ENCODE assay signal across 21 mouse cellular contexts in the genomic region with DNA sequence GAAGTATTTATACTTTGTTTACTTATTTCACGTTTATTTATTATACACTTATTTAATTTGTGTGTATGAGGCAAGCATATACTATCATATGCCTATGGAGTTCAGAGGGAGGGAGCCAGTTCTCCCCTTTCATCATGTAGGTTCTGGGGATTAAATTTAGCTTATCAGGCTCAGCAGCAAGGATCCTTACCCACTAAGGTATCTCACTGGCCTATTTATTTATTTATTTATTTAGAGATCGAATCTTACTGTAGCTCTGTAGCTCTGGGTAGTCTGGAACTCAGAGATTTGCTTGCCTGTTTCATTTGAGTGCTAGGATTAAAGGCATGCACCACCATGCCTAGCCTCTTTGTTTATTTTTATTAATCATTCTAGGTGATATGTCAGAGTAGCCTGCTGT. TPM values are rescaled to one million over a fixed set of nuclear protein-coding genes. Genes with fewer than 3 reads are reported as not detected.
DNase-seq lines count a peak whose midpoint lies in the region; ATAC-seq and TF ChIP-seq lines count a peak whose summit lies in the region.
"Had no signal": no experiment of that assay in that cellular context is flagged by ENCODE, and none has a peak within 500 bp of the region (broad histone marks: within the 10 kb centered on the region; RNA-seq: fewer than 3 reads in every experiment).

No protein-coding gene starts in this region.

- H3K4me1 ChIP-seq in erythroblast, embryonic 14.5 days (ENCODE audit: control insufficient read depth) = peaks cover 77% of the 10 kb centered on the region
- peaks cover 45% of the 10 kb centered on the region in 2 experiments for H3K4me1 ChIP-seq in liver, embryonic 14.5 days (replicated peaks; ENCODE audit: control insufficient read depth in 2 of 2, insufficient read depth in 2 of 2, low read length in 1 of 2)
- no peaks in the 10 kb centered on the region for H3K4me1 ChIP-seq in hindbrain, embryonic 11.5 days (replicated peaks; ENCODE audit: control insufficient read depth, insufficient read depth, low read length)
- H3K4me1 ChIP-seq: embryonic facial prominence, embryonic 13.5 days; forebrain, embryonic 15.5 days; hindbrain, embryonic 10.5 days; hindbrain, embryonic 15.5 days had no signal

- DNase-seq in c-Kit-positive CD71-positive TER-119-positive erythroid progenitor cells, embryonic 14.5 days (ENCODE audit: low spot score) = peak; percentile 71
- DNase-seq in liver, embryonic 14.5 days (ENCODE audit: low read depth in 3 of 3, low spot score in 3 of 3) = peak in 2 of 3 experiments; percentile 47 to 51
- no peak for DNase-seq in left cerebral cortex, adult 2 months (ENCODE audit: extremely low spot score in 1 of 2, low spot score in 2 of 2)
- no peak for DNase-seq in hindbrain, embryonic 11.5 days (ENCODE audit: low spot score)
- DNase-seq: adrenal gland, postnatal 10 days; B cell, adult 2 months; cerebellum, adult 18-20 months; cerebellum, adult 9-11 months; cerebellum, postnatal 36 days; gastrocnemius, postnatal 10 days; heart, adult 2 months had no signal

- intact Hi-C loops in left cerebral cortex, adult 2 months (cut with DNase I) = no loop called here

- peak overlapping the region; percentile 45 for H3K9ac ChIP-seq in liver, embryonic 14.5 days (replicated peaks)
- no peak overlapping the region for H3K9ac ChIP-seq in hindbrain, embryonic 11.5 days (ENCODE audit: low read depth, low read length)
- H3K9ac ChIP-seq: embryonic facial prominence, embryonic 13.5 days; forebrain, embryonic 15.5 days; hindbrain, embryonic 15.5 days had no signal

- H3K27ac ChIP-seq in liver, embryonic 14.5 days = peak overlapping the region; percentile 81
- H3K27ac ChIP-seq in left cerebral cortex, adult 2 months = no peak overlapping the region
- no peak overlapping the region for H3K27ac ChIP-seq in hindbrain, embryonic 11.5 days (ENCODE audit: low read depth, low read length)
- H3K27ac ChIP-seq: embryonic facial prominence, embryonic 13.5 days; forebrain, embryonic 15.5 days; heart, adult 2 months; hindbrain, embryonic 10.5 days; hindbrain, embryonic 15.5 days had no signal

- H3K9me3 ChIP-seq in erythroblast, embryonic 14.5 days (ENCODE audit: control insufficient read depth, low read length) = no peaks in the 10 kb centered on the region
- no peaks in the 10 kb centered on the region for H3K9me3 ChIP-seq in liver, embryonic 14.5 days (ENCODE audit: control insufficient read depth, low read length)
- H3K9me3 ChIP-seq in hindbrain, embryonic 11.5 days (ENCODE audit: control insufficient read depth, low read length) = no peaks in the 10 kb centered on the region
- H3K9me3 ChIP-seq: embryonic facial prominence, embryonic 13.5 days; forebrain, embryonic 15.5 days; G1E; hindbrain, embryonic 10.5 days; hindbrain, embryonic 15.5 days had no signal

- ATAC-seq in erythroblast, adult 5-6 weeks (replicated peaks; ENCODE audit: low FRiP score, poor library complexity, severe bottlenecking) = no peak
- ATAC-seq in liver, embryonic 14.5 days (ENCODE audit: insufficient read depth) = peak; percentile 45
- ATAC-seq in frontal cortex, adult (ENCODE audit: low TSS enrichment) = no peak
- no peak for ATAC-seq in hindbrain, embryonic 11.5 days (ENCODE audit: low FRiP score)
- ATAC-seq: CD4-positive, CD25-positive, alpha-beta regulatory T cell, adult 4 months; forebrain, embryonic 15.5 days had no signal

- peak overlapping the region; percentile 51 for H3K4me2 ChIP-seq in liver, embryonic 14.5 days (ENCODE audit: low read depth)
- H3K4me2 ChIP-seq in hindbrain, embryonic 11.5 days (replicated peaks; ENCODE audit: low read depth, low read length) = no peak overlapping the region
- H3K4me2 ChIP-seq: embryonic facial prominence, embryonic 13.5 days; forebrain, embryonic 15.5 days; heart, embryonic 11.5 days; hindbrain, embryonic 15.5 days had no signal

- 29% methylated on average over 2 of the region's 2 CpGs for WGBS in liver, embryonic 14.5 days (ENCODE audit: insufficient replicate concordance)
- WGBS in hindbrain, embryonic 11.5 days = 85% methylated on average over 2 of the region's 2 CpGs

- H3K36me3 ChIP-seq in erythroblast, embryonic 14.5 days (ENCODE audit: control insufficient read depth) = peaks cover 28% of the 10 kb centered on the region
- peaks cover 2% of the 10 kb centered on the region; the same call in 1 of the 2 replicates for H3K36me3 ChIP-seq in liver, embryonic 14.5 days (replicated peaks; ENCODE audit: control insufficient read depth, insufficient read depth, low read depth)
- H3K36me3 ChIP-seq in hindbrain, embryonic 11.5 days (ENCODE audit: control insufficient read depth, insufficient read depth, low read length) = no peaks in the 10 kb centered on the region
- H3K36me3 ChIP-seq: forebrain, embryonic 15.5 days; hindbrain, embryonic 10.5 days; hindbrain, embryonic 15.5 days had no signal

- TF ChIP-seq CTCF in liver, embryonic 14.5 days (IDR thresholded peaks at IDR 0.05; ENCODE audit: low read depth) = no peak
- TF ChIP-seq CTCF in left cerebral cortex, adult 2 months (IDR thresholded peaks at IDR 0.05) = no peak

- H3K4me3 ChIP-seq in erythroblast, embryonic 14.5 days (replicated peaks) = peak overlapping the region; percentile 31
- H3K4me3 ChIP-seq in liver, embryonic 14.5 days (ENCODE audit: insufficient read depth in 1 of 2, low read depth in 2 of 2, low read length in 2 of 2) = no peak overlapping the region
- H3K4me3 ChIP-seq in left cerebral cortex, adult 2 months = no peak overlapping the region
- no peak overlapping the region for H3K4me3 ChIP-seq in hindbrain, embryonic 11.5 days (ENCODE audit: low read depth, low read length)
- H3K4me3 ChIP-seq: embryonic facial prominence, embryonic 13.5 days; forebrain, embryonic 15.5 days; heart, adult 2 months; hindbrain, embryonic 10.5 days; hindbrain, embryonic 15.5 days had no signal

- TF ChIP-seq EP300 in liver, embryonic 14.5 days (IDR thresholded peaks at IDR 0.05; ENCODE audit: low read depth) = no peak

- H3K27me3 ChIP-seq in erythroblast, embryonic 14.5 days (ENCODE audit: control insufficient read depth) = no peaks in the 10 kb centered on the region
- no peaks in the 10 kb centered on the region for H3K27me3 ChIP-seq in liver, embryonic 14.5 days (ENCODE audit: control insufficient read depth, insufficient read depth, low read length)
- H3K27me3 ChIP-seq in hindbrain, embryonic 11.5 days (ENCODE audit: control insufficient read depth, insufficient read depth, low read length) = no peaks in the 10 kb centered on the region
- H3K27me3 ChIP-seq: embryonic facial prominence, embryonic 13.5 days; forebrain, embryonic 15.5 days; hindbrain, embryonic 15.5 days had no signal

RNA-seq across cellular contexts. Expression of a gene that starts 12.6 kb away (rescaled TPM):
- polyA plus RNA-seq in erythroblast, embryonic 14.5 days (2012) = 9.1 and 13.0 TPM in 2 replicates
- 172 and 208 TPM in 2 replicates for total RNA-seq in erythroblast, adult 5-6 weeks (2015; ENCODE audit: low replicate concordance)
- total RNA-seq in erythroblast, adult 5-6 weeks (2017; ENCODE audit: low replicate concordance) = 380 and 474 TPM in 2 replicates
- polyA plus RNA-seq in liver, embryonic 14.5 days (2012; rRNA removed) = 14.0 and 25.3 TPM in 2 replicates
- polyA plus RNA-seq in liver, embryonic 14.5 days (2014; fragmentation: Nextera tagmentation; extraction: Ambion mirVana) = 84.8 and 86.8 TPM in 2 replicates
- total RNA-seq in left cerebral cortex, adult 2 months (2021) = 10 to 100 TPM; 14.6 to 15.4 TPM
- polyA plus RNA-seq in hindbrain, embryonic 11.5 days (2014; fragmentation: Nextera tagmentation; extraction: Ambion mirVana) = 16.7 and 18.8 TPM in 2 replicates

RNA-seq across cellular contexts. Expression of a gene that starts 44.6 kb away (rescaled TPM):
- 4.9 and 6.0 TPM in 2 replicates for polyA plus RNA-seq in erythroblast, embryonic 14.5 days (2012)
- 69.6 and 80.3 TPM in 2 replicates for total RNA-seq in erythroblast, adult 5-6 weeks (2015; ENCODE audit: low replicate concordance)
- total RNA-seq in erythroblast, adult 5-6 weeks (2017; ENCODE audit: low replicate concordance) = 123 and 129 TPM in 2 replicates
- 5.7 and 9.2 TPM in 2 replicates for polyA plus RNA-seq in liver, embryonic 14.5 days (2012; rRNA removed)
- polyA plus RNA-seq in liver, embryonic 14.5 days (2014; fragmentation: Nextera tagmentation; extraction: Ambion mirVana) = 6.2 and 6.7 TPM in 2 replicates
- total RNA-seq in left cerebral cortex, adult 2 months (2021) = 10 to 100 TPM; 58.6 to 59.4 TPM
- polyA plus RNA-seq in hindbrain, embryonic 11.5 days (2014; fragmentation: Nextera tagmentation; extraction: Ambion mirVana) = 9.1 and 13.2 TPM in 2 replicates

Comparison
In these comparisons a context has a peak if more than half of its experiments do, and no peak if none do; other contexts are left out.
1. DNase-seq: peak in c-Kit-positive CD71-positive TER-119-positive erythroid progenitor cells, embryonic 14.5 days (single experiment) and liver, embryonic 14.5 days (2 of 3); none in left cerebral cortex, adult 2 months (0 of 2) and hindbrain, embryonic 11.5 days (single experiment).